Mouse (Mus musculus) cerebral cortex, adult 2 months (tissue): Measurements from ENCODE around the gene Rasgef1b.

ENCODE experiments used
- WGBS: fragments of 180-500 bp; shearing (Covaris S2); methylation state at CpG from one replicate; pipeline ENCODE4 v1.1.7; 2018; 5-methylcytosine and 5-hydroxymethylcytosine counted together

Gene Rasgef1b

DNA sequence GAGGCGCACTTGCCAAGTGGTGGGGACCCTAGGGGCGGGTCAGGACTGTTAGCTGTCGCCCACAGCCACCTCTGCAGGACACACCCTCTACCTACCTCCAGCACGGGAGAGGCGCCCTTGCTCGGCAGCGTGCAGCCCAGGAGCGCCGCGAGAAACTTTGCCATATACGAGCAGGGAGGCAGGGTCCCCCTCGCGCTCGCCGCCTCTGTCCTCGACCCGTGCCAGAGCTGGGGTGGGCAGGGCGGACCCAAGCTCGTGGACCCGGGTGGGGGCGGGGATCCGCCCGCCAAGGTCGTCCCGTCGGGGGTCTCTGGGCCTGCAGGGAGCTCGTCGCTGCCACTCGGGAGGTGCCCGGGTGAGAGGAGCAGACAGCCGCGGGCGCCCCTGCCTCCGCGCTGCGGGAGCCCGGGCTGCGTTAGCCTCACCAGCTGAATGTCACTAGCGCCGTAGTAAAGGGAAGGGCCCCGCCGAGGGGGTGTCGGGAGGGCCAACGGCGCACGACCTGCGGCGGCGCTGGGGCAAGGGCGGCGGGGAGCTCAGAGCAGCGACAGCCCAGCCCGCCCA is at the start of gene Rasgef1b:
TSS of gene Rasgef1b (minus strand) at position 417 of the 564 bp plus-strand sequence.
- under 1% methylated on average over 49 of the region's 53 CpGs for WGBS

- WGBS, result 78% methylated on average over 16 of the region's 16 CpGs
Measured at GRCm38 (mm10) chr5:99775342-99775741, 46.5 kb upstream of the Rasgef1b start.

GRCm38 (mm10) chr5:99773265-99773664 is 44.4 kb upstream of the Rasgef1b start:
- WGBS, result 69% methylated on average over 9 of the region's 9 CpGs

GRCm38 (mm10) chr5:99764246-99764645 is 35.4 kb upstream of the Rasgef1b start:
- 67% methylated on average over 3 of the region's 3 CpGs for WGBS

- 65% methylated on average over 5 of the region's 5 CpGs for WGBS
Measured at GRCm38 (mm10) chr5:99758859-99759258, 30.0 kb upstream of the Rasgef1b start.

DNA sequence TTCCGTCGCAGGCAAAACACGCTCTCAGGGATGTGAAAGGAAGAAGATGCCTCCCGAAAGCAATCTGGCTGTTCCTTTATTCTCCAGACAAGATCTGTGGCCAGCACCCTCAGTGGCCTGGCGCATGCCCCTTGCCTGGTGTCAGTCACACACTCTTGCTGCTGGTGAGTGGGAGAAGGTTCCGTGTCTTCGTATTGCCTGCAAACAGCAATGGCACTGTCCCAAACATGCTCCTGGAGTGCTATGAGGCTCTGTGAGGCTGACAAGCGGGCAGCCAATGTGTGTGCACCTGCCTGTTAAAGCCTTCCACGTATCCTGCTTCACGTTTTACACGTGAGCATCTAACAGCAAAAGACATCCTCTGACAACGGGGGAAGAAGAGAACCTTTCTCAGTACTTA is 25.0 kb upstream of the Rasgef1b start:
- WGBS, result 47% methylated on average over 12 of the region's 12 CpGs

- 48% methylated on average over 13 of the region's 13 CpGs for WGBS
Measured at GRCm38 (mm10) chr5:99753368-99753767, 24.5 kb upstream of the Rasgef1b start.

DNA sequence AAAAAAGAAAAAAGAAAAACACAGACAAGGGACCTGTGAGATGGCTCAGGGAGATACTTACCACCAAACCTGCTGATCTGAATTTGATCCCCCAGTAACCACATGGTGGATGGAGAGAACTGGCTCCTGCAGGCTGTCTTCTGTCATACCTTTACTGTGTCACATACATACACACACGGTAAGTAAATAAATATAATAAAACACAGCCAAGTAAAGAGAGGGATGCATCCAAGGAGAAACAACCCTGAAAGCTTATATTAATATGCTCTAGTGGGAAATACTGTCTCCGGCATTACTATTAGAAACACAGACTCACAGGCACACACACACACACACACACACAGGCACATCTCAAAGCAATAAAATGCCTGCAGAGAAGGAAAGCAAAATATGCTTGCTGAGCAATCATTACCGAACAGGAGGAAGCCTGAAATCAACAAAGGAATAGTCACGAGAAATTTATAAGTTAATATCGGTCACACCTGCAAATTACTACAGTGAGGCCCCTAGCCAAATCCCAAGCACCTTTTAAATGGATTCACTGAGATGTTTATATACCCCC is 23.9 kb upstream of the Rasgef1b start:
- 76% methylated on average over 5 of the region's 5 CpGs for WGBS

DNA sequence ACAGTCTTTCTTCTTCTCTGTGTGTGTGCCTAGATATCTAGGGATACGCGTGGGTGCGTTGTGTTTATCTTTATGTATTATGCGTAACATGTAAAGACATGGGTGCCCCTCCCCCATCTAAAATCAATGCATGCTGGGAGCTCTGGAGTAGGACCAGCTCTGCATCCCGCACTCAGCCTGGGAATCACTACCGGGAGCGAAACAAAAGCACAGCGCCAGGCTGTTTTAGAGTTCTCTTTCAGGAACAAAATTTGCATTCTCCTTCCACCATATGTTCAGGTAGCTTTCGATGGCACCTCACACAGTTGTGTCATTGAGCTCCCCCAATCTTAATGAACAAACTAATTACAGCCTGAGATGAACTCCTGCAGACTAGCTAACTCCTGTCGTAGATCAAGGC is 19.6 kb upstream of the Rasgef1b start:
- 44% methylated on average over 10 of the region's 10 CpGs for WGBS

GRCm38 (mm10) chr5:99746087-99746486 is 17.2 kb upstream of the Rasgef1b start:
- 64% methylated on average over 7 of the region's 7 CpGs for WGBS

GRCm38 (mm10) chr5:99742874-99743273 is 14.0 kb upstream of the Rasgef1b start:
- 94% methylated on average over 7 of the region's 7 CpGs for WGBS

DNA sequence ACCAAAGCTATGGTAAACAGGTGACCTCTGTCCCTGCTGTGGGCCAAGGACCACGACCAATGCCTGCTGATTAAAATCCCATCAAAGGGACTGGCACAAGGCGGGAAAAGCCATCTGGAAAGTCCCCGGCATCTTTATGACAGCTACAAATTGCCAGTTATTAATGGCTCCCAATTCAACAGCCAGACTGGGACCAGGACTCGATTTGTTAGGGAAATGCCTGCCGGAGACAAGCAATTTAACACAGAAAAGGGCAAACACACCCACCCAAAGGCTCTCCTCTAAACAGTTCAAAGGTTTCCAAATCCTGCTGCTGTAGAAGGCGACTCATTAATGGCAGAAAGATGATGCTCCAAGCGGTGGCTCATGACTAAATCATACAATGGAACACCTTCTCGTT is 13.2 kb upstream of the Rasgef1b start:
- 64% methylated on average over 8 of the region's 8 CpGs for WGBS

- WGBS, result 63% methylated on average over 10 of the region's 10 CpGs
Measured at GRCm38 (mm10) chr5:99737937-99738727, 9.3 kb upstream of the Rasgef1b start.

DNA sequence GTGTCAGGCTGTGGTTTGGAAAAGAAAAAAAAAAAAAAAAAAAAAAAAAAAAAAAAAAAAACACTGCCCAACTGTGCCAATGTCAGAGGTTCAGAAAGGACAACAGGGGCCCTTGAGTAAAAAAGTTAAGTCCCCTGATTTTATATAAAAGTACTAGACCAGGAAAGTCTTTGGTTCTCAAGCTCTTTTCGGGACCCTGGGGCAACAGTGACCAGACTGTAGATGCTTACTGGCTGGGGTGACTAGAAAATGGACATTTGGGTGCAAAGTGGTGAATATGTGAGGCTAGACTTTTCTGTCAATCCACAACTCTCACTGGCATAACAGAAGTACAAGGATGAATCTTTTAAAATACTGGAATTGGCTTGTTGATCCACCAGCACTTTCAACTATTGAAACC is 1.1 kb upstream of the Rasgef1b start:
- WGBS, result 86% methylated on average over 1 of the region's 1 CpGs

DNA sequence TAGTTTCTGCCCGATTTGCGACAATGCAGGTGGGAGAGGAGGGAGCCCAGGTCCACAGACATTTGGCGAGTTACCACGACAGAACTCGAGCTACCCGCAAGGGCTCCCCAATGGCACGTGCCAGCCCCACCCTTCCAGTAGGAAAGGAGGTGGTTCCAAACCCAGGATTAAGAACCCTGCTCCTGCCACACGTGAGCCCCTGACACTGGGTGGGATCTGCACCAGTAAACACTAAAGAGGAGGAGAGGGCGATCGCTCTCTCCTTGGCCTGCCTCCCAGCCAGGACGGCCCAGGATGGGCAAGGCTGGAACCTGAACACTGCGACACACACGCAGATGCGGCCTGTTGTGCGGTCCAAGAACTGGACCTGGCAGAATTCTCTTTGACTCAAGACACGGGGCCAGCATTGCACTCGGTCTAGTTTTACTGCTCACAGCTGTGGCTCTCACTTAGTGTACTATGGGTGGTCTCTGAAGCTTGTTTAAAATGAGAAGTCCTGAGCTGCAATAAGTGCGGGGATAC is 557 bp upstream of the Rasgef1b start:
- WGBS, result 8% methylated on average over 18 of the region's 18 CpGs

GRCm38 (mm10) chr5:99728027-99728451 is 826 bp downstream of the Rasgef1b start:
- WGBS, result 2% methylated on average over 15 of the region's 15 CpGs

DNA sequence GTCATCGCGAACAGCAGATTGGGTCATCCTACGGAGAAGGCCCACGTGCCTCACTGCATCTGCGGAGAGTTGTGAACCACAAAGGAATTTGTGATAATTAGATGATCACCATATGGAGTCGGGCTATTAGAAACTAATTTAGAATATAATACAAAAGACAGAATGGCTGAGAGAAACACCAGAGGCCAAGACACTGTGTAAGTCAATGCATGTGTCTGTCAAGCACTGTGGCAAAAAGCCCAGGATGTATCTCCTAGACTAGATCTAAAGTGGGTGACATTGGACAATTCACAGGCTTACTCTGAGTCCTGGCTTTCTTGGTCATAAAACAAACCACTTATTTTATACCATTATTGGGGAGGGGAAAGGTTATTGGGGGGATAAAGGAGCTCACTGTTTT is 4.9 kb downstream of the Rasgef1b start:
- 73% methylated on average over 6 of the region's 6 CpGs for WGBS

DNA sequence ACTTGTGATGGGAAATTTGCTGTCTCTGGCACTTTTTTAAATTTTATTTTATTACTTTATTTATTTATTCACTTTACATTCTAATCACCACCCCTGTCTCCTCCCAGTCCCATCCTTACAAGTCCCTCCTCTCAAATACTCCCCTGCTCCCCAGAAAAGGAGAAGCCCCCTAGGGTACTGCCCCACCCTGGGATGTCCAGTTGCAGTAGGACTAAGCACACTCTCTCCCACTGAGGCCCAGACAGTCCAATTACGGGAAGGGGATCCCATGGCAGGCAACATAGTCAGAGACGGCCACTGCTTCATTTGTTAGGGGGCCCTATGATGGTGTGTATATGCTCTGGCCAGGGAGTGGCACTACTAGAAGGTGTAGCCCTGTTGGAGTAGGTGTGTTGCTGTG is 6.6 kb downstream of the Rasgef1b start:
- WGBS, result 94% methylated on average over 2 of the region's 2 CpGs

DNA sequence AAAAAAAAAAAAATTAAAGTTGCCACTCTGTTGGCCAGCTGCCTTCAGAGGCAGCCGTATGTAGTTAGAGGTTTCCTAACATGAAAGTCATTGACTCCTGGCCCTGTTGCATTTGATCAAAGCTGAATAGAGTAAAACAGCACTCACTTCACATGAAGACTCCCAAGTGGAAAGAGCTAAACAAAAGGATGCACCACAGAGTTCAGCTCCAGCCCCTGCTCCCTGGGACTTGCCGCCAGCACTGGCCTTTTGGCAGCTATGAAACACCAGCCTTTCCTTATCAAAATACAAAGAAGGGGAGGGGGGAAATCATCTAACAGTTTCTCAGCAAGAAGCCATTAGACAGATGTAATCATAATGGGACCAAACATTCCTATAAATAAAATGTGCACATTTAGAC is 8.3 kb downstream of the Rasgef1b start:
- 66% methylated on average over 2 of the region's 2 CpGs for WGBS

GRCm38 (mm10) chr5:99717917-99718316 is 10.9 kb downstream of the Rasgef1b start:
- 50% methylated on average over 8 of the region's 8 CpGs for WGBS

DNA sequence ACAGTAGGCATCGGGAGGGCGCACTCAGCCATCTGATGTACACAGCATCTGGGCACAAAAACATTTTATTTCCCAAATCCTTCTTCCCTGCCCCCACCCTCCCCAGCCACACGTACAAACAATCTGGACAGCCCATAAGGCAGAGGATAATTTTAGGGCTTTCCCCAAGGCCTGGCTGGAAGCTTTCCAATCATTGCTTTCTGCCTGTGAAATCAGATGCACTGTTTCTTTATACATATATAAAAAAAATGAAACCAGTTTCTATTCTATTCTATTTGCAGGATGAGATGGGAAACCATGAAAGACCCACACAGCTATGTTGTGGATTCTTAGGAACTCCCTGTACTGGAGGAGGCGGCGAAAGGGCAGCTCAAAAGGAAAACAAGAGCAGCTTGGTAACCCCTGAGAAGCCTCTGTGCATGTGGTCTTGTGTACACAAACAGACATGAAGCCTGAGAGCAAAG is 13.6 kb downstream of the Rasgef1b start:
- 23% methylated on average over 5 of the region's 5 CpGs for WGBS

DNA sequence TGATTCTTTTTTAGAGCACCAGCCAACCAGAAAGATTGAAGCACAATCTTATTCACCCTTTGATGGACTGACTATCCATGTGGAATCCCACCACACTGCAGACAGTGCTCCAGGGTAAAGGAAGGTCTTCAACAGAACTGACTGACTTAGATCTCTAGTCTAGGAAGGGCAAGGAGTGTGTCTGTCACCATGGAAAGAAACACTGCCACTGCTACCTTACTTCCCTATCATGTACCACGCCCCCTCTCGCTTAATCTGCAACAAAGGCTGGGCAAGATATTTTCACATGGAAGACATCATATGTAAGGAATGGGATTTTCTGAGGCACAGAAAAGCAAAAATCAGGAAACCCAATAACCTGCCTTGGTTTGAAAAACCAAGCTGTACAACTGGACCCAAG is 16.9 kb downstream of the Rasgef1b start:
- WGBS, result 81% methylated on average over 2 of the region's 2 CpGs

DNA sequence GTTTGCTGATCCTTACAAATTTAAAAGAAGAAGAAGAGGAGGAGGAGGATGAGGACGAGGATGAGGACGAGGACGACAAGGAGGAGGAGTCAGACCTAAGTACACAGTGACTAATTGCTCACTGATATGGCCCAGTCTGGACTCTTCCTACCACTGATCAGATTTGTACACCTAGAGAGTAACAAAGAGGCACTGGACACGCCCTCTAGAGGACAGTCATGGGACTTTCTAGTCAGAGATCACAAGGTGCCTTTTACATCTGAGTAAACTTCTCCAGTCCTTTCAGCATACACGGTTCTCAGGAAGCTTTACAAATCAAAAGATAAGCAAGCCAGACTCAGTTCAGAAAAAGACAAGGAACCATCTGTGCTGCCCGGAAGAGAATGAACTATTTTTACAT is 20.2 kb downstream of the Rasgef1b start:
- WGBS, result 32% methylated on average over 6 of the region's 6 CpGs
